Comparison of ENCODE assay signal across 13 mouse cellular contexts in genomic region chr4:145848183-145848890, GRCm38 (mm10). TPM values are rescaled to one million over a fixed set of nuclear protein-coding genes. Genes with fewer than 3 reads are reported as not detected.
DNase-seq lines count a peak whose midpoint lies in the region; ATAC-seq lines count a peak whose summit lies in the region.
"Not testable (repeated sequence)": the region's sequence is repeated elsewhere in the genome, so short reads cannot be mapped to it uniquely, and the experiment has no call there.
"Had no signal": no experiment of that assay in that cellular context is flagged by ENCODE, and none has a peak within 500 bp of the region (broad histone marks: within the 10 kb centered on the region; RNA-seq: fewer than 3 reads in every experiment).

No protein-coding gene starts in this region.

- H3K27ac ChIP-seq in embryonic facial prominence, embryonic 13.5 days; heart, embryonic 11.5 days (ENCODE audit: low read depth, low read length); hindbrain, embryonic 14.5 days; kidney, embryonic 15.5 days; liver, embryonic 13.5 days; neural tube, embryonic 11.5 days (ENCODE audit: low read depth, low read length): not testable (repeated sequence)

- H3K4me3 ChIP-seq in embryonic facial prominence, embryonic 13.5 days; heart, embryonic 11.5 days (ENCODE audit: low read depth, low read length); hindbrain, embryonic 14.5 days (replicated peaks; ENCODE audit: low read length); kidney, embryonic 15.5 days (replicated peaks); liver, embryonic 13.5 days (replicated peaks); neural tube, embryonic 11.5 days (ENCODE audit: low read depth, low read length): not testable (repeated sequence)

- H3K36me3 ChIP-seq in embryonic facial prominence, embryonic 13.5 days; heart, embryonic 11.5 days (ENCODE audit: control insufficient read depth, insufficient read depth, low read length); hindbrain, embryonic 14.5 days (replicated peaks; ENCODE audit: control insufficient read depth, insufficient read depth); kidney, embryonic 15.5 days; liver, embryonic 13.5 days; neural tube, embryonic 11.5 days (ENCODE audit: control insufficient read depth, insufficient read depth, low read length): not testable (repeated sequence)

- not testable (repeated sequence) for H3K9ac ChIP-seq in embryonic facial prominence, embryonic 13.5 days; heart, embryonic 11.5 days (ENCODE audit: low read depth, low read length); hindbrain, embryonic 14.5 days; kidney, embryonic 15.5 days; liver, embryonic 13.5 days; neural tube, embryonic 11.5 days (ENCODE audit: low read length)

- 66% methylated on average over 4 of the region's 4 CpGs for WGBS in embryonic facial prominence, embryonic 13.5 days
- WGBS in heart, embryonic 11.5 days (ENCODE audit: insufficient replicate concordance): 68% methylated on average over 3 of the region's 4 CpGs
- 72% methylated on average over 3 of the region's 4 CpGs for WGBS in hindbrain, embryonic 14.5 days
- WGBS in kidney, embryonic 15.5 days: 79% methylated on average over 4 of the region's 4 CpGs
- 53% methylated on average over 4 of the region's 4 CpGs for WGBS in liver, embryonic 13.5 days (ENCODE audit: insufficient replicate concordance)
- WGBS in neural tube, embryonic 11.5 days: 75% methylated on average over 3 of the region's 4 CpGs

- not testable (repeated sequence) for H3K4me2 ChIP-seq in embryonic facial prominence, embryonic 13.5 days; heart, embryonic 11.5 days; hindbrain, embryonic 14.5 days (replicated peaks); kidney, embryonic 15.5 days; liver, embryonic 13.5 days; neural tube, embryonic 11.5 days (ENCODE audit: low read depth)

- not testable (repeated sequence) for H3K27me3 ChIP-seq in embryonic facial prominence, embryonic 13.5 days; heart, embryonic 11.5 days (ENCODE audit: control insufficient read depth, insufficient read depth, low read length); hindbrain, embryonic 14.5 days (ENCODE audit: control insufficient read depth, insufficient read depth, low read length); kidney, embryonic 15.5 days; liver, embryonic 13.5 days; neural tube, embryonic 11.5 days (ENCODE audit: control insufficient read depth, insufficient read depth, low read length)

- H3K4me1 ChIP-seq in embryonic facial prominence, embryonic 13.5 days; heart, embryonic 11.5 days (ENCODE audit: control insufficient read depth, insufficient read depth, low read length); hindbrain, embryonic 14.5 days (replicated peaks; ENCODE audit: control insufficient read depth, insufficient read depth, low read length); kidney, embryonic 15.5 days; liver, embryonic 13.5 days (replicated peaks); neural tube, embryonic 11.5 days (ENCODE audit: control insufficient read depth, insufficient read depth, low read length): not testable (repeated sequence)

- not testable (repeated sequence) for DNase-seq in hindbrain, embryonic 14.5 days (ENCODE audit: low spot score); liver, embryonic 13.5 days; neural tube, embryonic 11.5 days (ENCODE audit: low spot score)

- peaks cover 11% of the 10 kb centered on the region; the same call in 1 of the 2 replicates for H3K9me3 ChIP-seq in embryonic facial prominence, embryonic 13.5 days
- not testable (repeated sequence) for H3K9me3 ChIP-seq in heart, embryonic 11.5 days (replicated peaks; ENCODE audit: control insufficient read depth, low read length); hindbrain, embryonic 14.5 days (ENCODE audit: control insufficient read depth, low read length); kidney, embryonic 15.5 days (replicated peaks); liver, embryonic 13.5 days (replicated peaks); neural tube, embryonic 11.5 days (ENCODE audit: control insufficient read depth, low read length)

- ATAC-seq in embryonic facial prominence, embryonic 13.5 days (ENCODE audit: insufficient number of reproducible peaks, insufficient read depth, low FRiP score, low TSS enrichment, low read depth): peak; percentile 26
- peak; percentile 37 for ATAC-seq in heart, embryonic 11.5 days (replicated peaks; ENCODE audit: insufficient number of reproducible peaks, low FRiP score, low TSS enrichment)
- ATAC-seq in hindbrain, embryonic 14.5 days (ENCODE audit: low FRiP score): peak; percentile 43
- peak; percentile 12; the same call in 1 of the 2 replicates for ATAC-seq in kidney, embryonic 15.5 days (replicated peaks; ENCODE audit: low FRiP score)
- ATAC-seq in liver, embryonic 13.5 days (ENCODE audit: low read depth): 0 out of 2 replicates have a peak, but pooled peaks have one; percentile 22
- 0 out of 2 replicates have a peak, but pooled peaks have one; percentile 1 for ATAC-seq in megakaryocyte progenitor cell, adult 5-6 weeks (replicated peaks; ENCODE audit: poor library complexity)
- peak; percentile 32; the same call in 1 of the 2 replicates for ATAC-seq in neural tube, embryonic 11.5 days (ENCODE audit: insufficient read depth, low FRiP score, low TSS enrichment)

RNA-seq across cellular contexts. Expression of gene Zfp986, which starts 20.3 kb away (rescaled TPM):
- polyA plus RNA-seq in embryonic facial prominence, embryonic 13.5 days (2015; fragmentation: Nextera tagmentation; extraction: Ambion mirVana): not detected in 2 replicates
- polyA plus RNA-seq in heart, embryonic 11.5 days (2014; fragmentation: Nextera tagmentation; extraction: Ambion mirVana): not detected in 2 replicates
- polyA plus RNA-seq in hindbrain, embryonic 14.5 days (2014; fragmentation: Nextera tagmentation; extraction: Ambion mirVana): not detected in 2 replicates
- polyA plus RNA-seq in kidney, embryonic 15.5 days (2015; fragmentation: Nextera tagmentation; extraction: Ambion mirVana): not detected in 2 replicates
- not detected in 2 replicates for polyA plus RNA-seq in liver, embryonic 13.5 days (2015; fragmentation: Nextera tagmentation; extraction: Ambion mirVana)
- 0.27 TPM in 1 of 2 replicates, not detected in the other for total RNA-seq in megakaryocyte progenitor cell, adult 5-6 weeks (2015)
- not detected in 2 replicates for total RNA-seq in megakaryocyte progenitor cell, adult 5-6 weeks (2017)
- not detected in 2 replicates for polyA plus RNA-seq in neural tube, embryonic 11.5 days (2014; fragmentation: Nextera tagmentation; extraction: Ambion mirVana)
- total RNA-seq: adrenal gland, adult 2 months; heart, postnatal 14 days had no signal
- polyA plus RNA-seq: adrenal gland, adult 2 months; C2C12; forebrain, embryonic 10.5 days; gonadal fat pad, adult 2 months; lung, adult 2 months had no signal
